Mouse (Mus musculus) lung, adult 2 months (tissue): Measurements from ENCODE around the gene Hist1h4n. TPM values are rescaled to one million over a fixed set of nuclear protein-coding genes. Genes with fewer than 3 reads are reported as not detected.
"Not testable (repeated sequence)": the region's sequence is repeated elsewhere in the genome, so short reads cannot be mapped to it uniquely, and the experiment has no call there.

ENCODE experiments used
- DNase-seq: peaks from one replicate; pipeline ENCODE4 v3.0.0; 2022
- H3K4me1 ChIP-seq: fragments of 200-500 bp; 2 replicates; pipeline ENCODE4 v1.6.1; 2011; ENCODE audit warnings: low read length; ENCODE audit not compliant: control insufficient read depth, insufficient read depth
- H3K4me3 ChIP-seq: fragments of 200-500 bp; replicated peaks from 2 replicates; pipeline ENCODE3; 2011; ENCODE audit warnings: low read depth, mild to moderate bottlenecking, control low read depth, low read length; ENCODE audit errors: extremely low read depth
- CTCF ChIP-seq: fragments of 200-500 bp; IDR thresholded peaks from 2 replicates; pipeline ENCODE4 v1.5.1; 2011; ENCODE audit warnings: mild to moderate bottlenecking, low read length, control low read depth; ENCODE audit not compliant: insufficient read depth
- POLR2A ChIP-seq: fragments of 200-500 bp; IDR thresholded peaks from 2 replicates; pipeline ENCODE4 v1.6.1; 2011; ENCODE audit warnings: low read depth, mild to moderate bottlenecking, control low read depth, low read length, borderline replicate concordance; ENCODE audit errors: extremely low read depth
- WGBS: fragments of 180-500 bp; shearing (Covaris S2); methylation state at CpG from one replicate; pipeline ENCODE4 v1.1.7; 2018; 5-methylcytosine and 5-hydroxymethylcytosine counted together
- polyA plus RNA-seq: library from polyadenylated mRNA; depleted of rRNA; stranded (reverse); fragments of >200 nt; gene quantifications from 2 replicates; pipeline ENCODE4 v1.2.3, GENCODE M21; 2012; rRNA removed

Hist1h4n gene
- polyA plus RNA-seq, 1 experiment = 11.1 TPM

DNA sequence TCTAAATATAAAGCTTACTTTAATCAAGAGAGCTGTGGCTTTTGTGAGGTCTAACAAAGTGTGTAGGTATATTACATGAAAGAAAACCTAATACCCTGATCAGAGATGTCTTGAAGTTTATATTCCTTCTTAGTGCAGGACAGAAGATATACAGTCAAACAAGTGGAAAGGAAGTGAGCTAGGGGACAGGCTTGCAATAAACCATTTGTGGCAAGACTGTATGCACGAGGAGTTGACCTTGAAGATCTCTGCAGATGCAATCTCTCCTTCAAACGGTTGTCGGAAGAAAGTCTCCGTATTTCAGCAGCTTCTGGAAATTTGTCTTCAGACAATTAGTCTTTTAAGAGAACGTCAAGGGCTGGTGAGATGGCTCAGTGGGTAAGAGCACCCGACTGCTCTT is 42.1 kb downstream of the Hist1h4n start:
- no peak overlapping the region for H3K4me3 ChIP-seq
- WGBS = 45% methylated on average over 6 of the region's 6 CpGs
- TF ChIP-seq POLR2A (no peak), CTCF (no peak)
- DNase-seq = no peak
- no peaks in the 10 kb centered on the region for H3K4me1 ChIP-seq

- DNase-seq = no peak
- 31% methylated on average over 17 of the region's 21 CpGs for WGBS
- Histone ChIP-seq H3K4me1 (no peaks in the 10 kb centered on the region), H3K4me3 (no peak overlapping the region)
- TF ChIP-seq POLR2A (no peak), CTCF (no peak)
These were observed 44.0 kb downstream of the Hist1h4n start for GRCm38 (mm10) chr13:21787760-21788593.

DNA sequence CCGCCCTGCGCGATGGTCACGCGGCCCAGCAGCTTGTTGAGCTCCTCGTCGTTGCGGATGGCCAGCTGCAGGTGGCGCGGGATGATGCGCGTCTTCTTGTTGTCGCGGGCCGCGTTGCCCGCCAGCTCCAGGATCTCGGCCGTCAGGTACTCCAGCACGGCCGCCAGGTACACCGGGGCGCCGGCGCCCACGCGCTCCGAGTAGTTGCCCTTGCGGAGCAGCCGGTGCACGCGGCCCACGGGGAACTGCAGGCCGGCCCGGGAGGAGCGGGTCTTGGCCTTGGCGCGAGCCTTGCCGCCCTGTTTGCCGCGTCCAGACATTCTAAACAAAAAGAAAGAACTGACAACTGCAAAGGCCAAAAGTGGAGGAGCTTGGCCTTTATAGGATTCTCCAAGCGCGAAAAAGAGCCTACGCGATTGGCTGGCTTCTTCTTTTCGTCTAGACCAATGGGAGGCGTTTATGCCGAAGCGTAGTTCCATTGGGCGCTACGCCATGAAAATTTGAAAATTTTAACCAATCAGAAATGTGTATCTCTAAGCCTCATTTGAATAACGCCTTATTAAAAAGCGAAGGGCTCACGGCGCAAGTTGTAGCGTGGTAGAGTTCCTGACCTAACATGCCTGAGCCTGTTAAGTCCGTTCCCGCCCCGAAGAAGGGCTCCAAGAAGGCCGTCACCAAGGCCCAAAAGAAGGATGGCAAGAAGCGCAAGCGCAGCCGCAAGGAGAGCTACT is 44.9 kb downstream of the Hist1h4n start, which contains the start of the genes Hist1h2an and Hist1h2bp:
TSS of gene Hist1h2an (minus strand) at position 320 of the 731 bp plus-strand sequence.
TSS of gene Hist1h2bp (plus strand) at position 563 of the 731 bp plus-strand sequence.
- peak; percentile 44; the same call in 1 of the 2 replicates for TF ChIP-seq POLR2A
- not testable (repeated sequence) for H3K4me1 ChIP-seq
- DNase-seq = peak; percentile 74
- peak within 1 kb of the TSS; percentile 64 for H3K4me3 ChIP-seq
- WGBS = 1% methylated on average over 43 of the region's 63 CpGs

- TF ChIP-seq CTCF (no peak), POLR2A (no peak)
- WGBS = 11% methylated on average over 8 of the region's 8 CpGs
- no peak overlapping the region for H3K4me3 ChIP-seq
- 0 out of 2 replicates have a peak, but pooled peaks cover 2% of the 10 kb centered on the region for H3K4me1 ChIP-seq
- DNase-seq = no peak
These were observed 45.7 kb downstream of the Hist1h4n start for GRCm38 (mm10) chr13:21786189-21786898.

DNA sequence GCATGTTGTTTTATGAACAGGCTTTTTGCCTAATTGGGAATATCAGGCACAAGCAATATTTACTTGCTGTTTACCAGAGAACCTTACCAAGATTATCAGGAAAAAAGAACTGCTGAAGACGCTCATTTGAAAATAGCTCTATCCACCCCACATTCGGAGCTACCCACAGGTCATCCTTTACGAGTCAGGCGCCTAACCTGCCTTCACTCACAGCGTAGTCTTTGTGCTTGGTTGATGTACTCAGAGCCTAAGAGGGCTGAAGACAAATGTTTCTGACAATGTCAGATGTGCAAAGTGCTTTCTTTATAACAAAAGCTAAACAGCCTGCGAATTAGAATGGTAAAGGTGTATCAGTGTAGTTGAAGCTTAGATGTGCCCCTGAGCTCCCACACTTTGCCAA is 47.7 kb downstream of the Hist1h4n start:
- no peak for TF ChIP-seq POLR2A
- no peak for TF ChIP-seq CTCF
- Histone ChIP-seq H3K4me3 (no peak overlapping the region), H3K4me1 (peaks cover 10% of the 10 kb centered on the region)
- 54% methylated on average over 6 of the region's 6 CpGs for WGBS
- no peak for DNase-seq

DNA sequence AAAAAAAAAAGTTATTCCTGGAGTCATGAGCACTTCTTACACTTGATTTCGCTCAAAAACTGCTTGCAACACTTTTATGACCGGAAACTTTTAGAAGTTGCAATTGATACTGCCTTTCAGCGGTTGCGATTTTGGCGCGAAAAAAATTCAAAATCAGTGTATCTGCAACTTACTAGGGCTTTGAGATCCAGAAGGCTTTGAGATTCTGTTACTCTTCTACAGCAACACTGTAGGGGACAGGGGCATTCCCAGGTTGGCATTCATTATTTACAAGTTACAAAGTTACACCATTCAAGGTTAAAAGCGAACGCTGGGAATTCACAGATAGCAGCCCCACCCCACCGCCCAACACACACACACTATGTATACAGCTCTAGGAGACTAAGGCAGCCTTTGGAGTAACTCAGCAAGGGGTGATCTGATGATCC is 48.2 kb downstream of the Hist1h4n start:
- DNase-seq = no peak
- H3K4me1 ChIP-seq = peaks cover 10% of the 10 kb centered on the region
- TF ChIP-seq POLR2A (no peak), CTCF (no peak)
- H3K4me3 ChIP-seq = peak overlapping the region; percentile 27
- WGBS = 5% methylated on average over 9 of the region's 9 CpGs

DNA sequence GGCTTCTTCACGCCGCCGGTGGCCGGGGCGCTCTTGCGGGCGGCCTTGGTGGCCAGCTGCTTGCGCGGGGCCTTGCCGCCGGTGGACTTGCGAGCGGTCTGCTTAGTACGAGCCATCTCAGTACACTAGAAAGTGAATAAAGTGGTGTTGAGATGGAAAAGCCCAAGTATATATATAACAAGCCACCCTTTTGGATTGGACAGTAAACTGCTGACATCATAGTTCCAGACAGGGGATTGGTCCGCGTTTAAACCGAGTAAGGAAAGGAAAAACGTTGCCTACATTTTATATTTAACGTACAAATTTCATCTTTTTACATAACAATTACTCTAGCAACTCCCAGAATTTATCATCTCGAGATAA is 48.8 kb downstream of the Hist1h4n start, which contains the start of gene Hist1h3i:
TSS of gene Hist1h3i (minus strand) at position 116 of the 363 bp plus-strand sequence.
- Histone ChIP-seq H3K4me3 (peak within 1 kb of the TSS; percentile 64), H3K4me1 (peaks cover 10% of the 10 kb centered on the region)
- no peak for TF ChIP-seq CTCF
- peak; percentile 18; the same call in 1 of the 2 replicates for TF ChIP-seq POLR2A
- WGBS = under 1% methylated on average over 19 of the region's 20 CpGs
- DNase-seq = peak; percentile 20

DNA sequence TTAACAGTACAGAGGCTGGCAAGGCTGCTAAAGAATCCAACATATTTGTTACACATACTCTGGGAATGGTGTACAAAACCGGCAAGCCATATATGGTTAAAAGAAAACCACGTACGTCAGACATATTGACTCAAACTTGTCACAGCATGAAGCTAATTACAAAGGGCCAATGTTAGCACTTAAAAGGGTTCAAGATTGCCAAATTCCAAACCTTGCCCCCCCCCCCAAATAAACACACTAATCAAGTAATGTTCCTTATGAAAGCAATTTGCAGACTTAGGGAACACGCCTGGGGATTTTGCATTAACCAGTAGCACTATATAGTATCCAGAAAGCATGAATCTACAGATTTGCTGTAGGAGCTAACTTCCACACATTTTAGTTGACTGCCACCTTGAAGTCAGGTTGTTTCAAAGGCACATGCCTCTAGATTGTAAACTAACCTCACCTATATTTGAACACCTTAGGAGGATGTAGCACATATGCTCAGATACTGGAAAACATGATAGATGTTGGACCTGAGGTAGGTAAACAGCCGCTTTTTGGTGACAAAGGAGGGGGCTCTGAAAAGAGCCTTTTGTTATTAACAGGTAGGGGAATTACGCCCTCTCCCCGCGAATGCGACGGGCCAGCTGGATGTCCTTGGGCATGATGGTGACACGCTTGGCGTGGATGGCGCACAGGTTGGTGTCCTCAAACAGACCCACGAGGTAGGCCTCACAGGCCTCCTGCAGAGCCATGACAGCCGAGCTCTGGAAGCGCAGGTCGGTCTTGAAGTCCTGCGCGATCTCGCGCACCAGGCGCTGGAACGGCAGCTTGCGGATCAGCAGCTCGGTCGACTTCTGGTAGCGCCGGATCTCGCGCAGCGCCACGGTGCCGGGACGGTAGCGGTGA is 49.4 kb downstream of the Hist1h4n start:
- 0 out of 2 replicates have a peak, but pooled peaks have one; percentile 22 for TF ChIP-seq POLR2A
- not testable (repeated sequence) for DNase-seq, H3K4me1 ChIP-seq
- H3K4me3 ChIP-seq = peak overlapping the region; percentile 10
- 3% methylated on average over 17 of the region's 35 CpGs for WGBS

Other genes starting within 250 kb of the Hist1h4n start
- gene Olfr1362, start 218.2 kb downstream of the Hist1h4n start, polyA plus RNA-seq = not detected in 2 replicates
- gene Olfr11, start 189.7 kb downstream of the Hist1h4n start, polyA plus RNA-seq = not detected in 2 replicates
- not detected in 2 replicates for gene Olfr1361, start 168.8 kb downstream of the Hist1h4n start, polyA plus RNA-seq
- not detected in 2 replicates for gene Olfr1360, start 154.8 kb downstream of the Hist1h4n start, polyA plus RNA-seq
- gene Olfr1359, start 134.1 kb downstream of the Hist1h4n start, polyA plus RNA-seq = not detected in 2 replicates
- gene Hist1h2bl, start 116.1 kb downstream of the Hist1h4n start, polyA plus RNA-seq = 0.72 and 1.6 TPM in 2 replicates
- gene Hist1h2ai, start 115.8 kb downstream of the Hist1h4n start, polyA plus RNA-seq = 5.8 and 6.7 TPM in 2 replicates
- gene Hist1h3h, start 114.5 kb downstream of the Hist1h4n start, polyA plus RNA-seq = 8.2 and 8.6 TPM in 2 replicates
- 0.70 TPM in 1 of 2 replicates, not detected in the other for gene Hist1h2bm, start 110.2 kb downstream of the Hist1h4n start, polyA plus RNA-seq
- 1.3 and 1.4 TPM in 2 replicates for gene Hist1h4j, start 97.1 kb downstream of the Hist1h4n start, polyA plus RNA-seq
- gene Hist1h4k, start 81.7 kb downstream of the Hist1h4n start, polyA plus RNA-seq = 5.6 and 9.7 TPM in 2 replicates
- 3.2 and 3.8 TPM in 2 replicates for gene Hist1h2ak, start 78.4 kb downstream of the Hist1h4n start, polyA plus RNA-seq
- 2.4 and 4.2 TPM in 2 replicates for gene Hist1h2bn, start 78.1 kb downstream of the Hist1h4n start, polyA plus RNA-seq
- 0.41 and 0.57 TPM in 2 replicates for gene Hist1h1b, start 51.6 kb downstream of the Hist1h4n start, polyA plus RNA-seq
- gene Hist1h3i, start 48.8 kb downstream of the Hist1h4n start, polyA plus RNA-seq = 3.3 and 8.0 TPM in 2 replicates
- 1.1 and 1.4 TPM in 2 replicates for gene Hist1h2an, start 45.0 kb downstream of the Hist1h4n start, polyA plus RNA-seq
- not detected in 2 replicates for gene Hist1h2bp, start 44.7 kb downstream of the Hist1h4n start, polyA plus RNA-seq
- gene Hist1h2bq, start 22.0 kb downstream of the Hist1h4n start, polyA plus RNA-seq = 4.7 and 5.0 TPM in 2 replicates
- gene Hist1h2ao, start 21.7 kb downstream of the Hist1h4n start, polyA plus RNA-seq = not detected in 2 replicates
- gene Hist1h4m, start 20.4 kb downstream of the Hist1h4n start, polyA plus RNA-seq = 3.1 TPM in 1 of 2 replicates, not detected in the other
- gene Hist1h2ap, start 1.3 kb upstream of the Hist1h4n start, polyA plus RNA-seq = 59.2 and 67.3 TPM in 2 replicates
- 3.3 and 6.1 TPM in 2 replicates for gene Hist1h2br, start 1.5 kb upstream of the Hist1h4n start, polyA plus RNA-seq
- gene Zfp184, start 112.9 kb upstream of the Hist1h4n start, polyA plus RNA-seq = 0.53 and 0.60 TPM in 2 replicates
- gene Pom121l2, start 149.0 kb upstream of the Hist1h4n start, polyA plus RNA-seq = not detected in 2 replicates
- 0.33 and 0.34 TPM in 2 replicates for gene Prss16, start 177.5 kb upstream of the Hist1h4n start, polyA plus RNA-seq
- 0.87 and 1.8 TPM in 2 replicates for gene Hist1h2ah, start 203.4 kb upstream of the Hist1h4n start, polyA plus RNA-seq
- 0.74 and 3.1 TPM in 2 replicates for gene Hist1h2bk, start 203.7 kb upstream of the Hist1h4n start, polyA plus RNA-seq
- 5.1 and 5.2 TPM in 2 replicates for gene Hist1h4i, start 209.2 kb upstream of the Hist1h4n start, polyA plus RNA-seq
- gene Hist1h2ag, start 210.7 kb upstream of the Hist1h4n start, polyA plus RNA-seq = 0.54 and 1.1 TPM in 2 replicates
- 1.8 and 3.5 TPM in 2 replicates for gene Hist1h2bj, start 211.0 kb upstream of the Hist1h4n start, polyA plus RNA-seq